Mouse (Mus musculus) right cerebral cortex, postnatal 14 days (tissue): Measurements from ENCODE around the gene Galr2.

Experiments used
- DNase-seq: peaks from one replicate; pipeline ENCODE4 v3.0.0; 2022

Galr2 gene

DNA sequence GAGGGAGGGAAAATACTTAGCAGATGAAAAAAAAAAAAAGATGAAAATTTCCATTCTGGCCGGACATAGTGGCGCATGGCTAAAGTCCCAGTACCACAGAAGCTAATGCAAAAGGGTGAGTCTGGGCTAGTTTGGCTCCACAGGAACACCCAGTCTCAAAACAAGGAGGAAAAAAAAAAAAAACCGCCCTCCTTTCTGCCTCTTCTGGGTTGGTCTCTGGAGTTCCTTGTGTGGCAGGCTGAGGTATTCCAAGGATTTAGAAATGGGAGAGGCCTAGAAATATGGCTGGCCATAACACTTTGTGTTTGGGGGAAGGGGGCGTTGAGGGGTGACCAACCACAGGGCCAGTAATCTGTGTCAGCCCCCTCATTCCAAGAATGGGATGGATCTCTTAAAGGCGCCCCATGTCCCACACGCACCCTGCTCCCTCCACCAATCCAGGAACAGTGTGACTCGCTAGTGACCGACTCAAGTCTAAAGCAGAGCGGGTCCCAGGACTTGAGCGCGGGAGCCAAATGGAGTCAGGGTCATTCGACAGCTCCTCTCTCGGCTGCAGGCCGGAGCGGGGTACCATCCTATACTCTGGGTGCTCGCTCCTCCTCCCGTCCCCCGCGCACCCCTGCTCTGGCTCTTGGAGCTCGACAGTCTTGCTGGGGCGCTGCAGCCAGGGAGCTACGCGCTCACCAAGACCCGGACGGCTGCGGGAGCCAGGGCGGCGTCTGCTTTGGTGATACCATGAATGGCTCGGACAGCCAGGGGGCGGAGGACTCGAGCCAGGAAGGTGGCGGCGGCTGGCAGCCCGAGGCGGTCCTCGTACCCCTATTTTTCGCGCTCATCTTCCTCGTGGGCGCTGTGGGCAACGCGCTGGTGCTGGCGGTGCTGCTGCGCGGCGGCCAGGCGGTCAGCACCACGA lies at the start of gene Galr2:
TSS of gene Galr2 (plus strand) at position 189 of the 913 bp plus-strand sequence.
- DNase-seq: no peak

- DNase-seq: no peak
Observed at GRCm38 (mm10) chr11:116232427-116232826, 48.3 kb upstream of the Galr2 start.

GRCm38 (mm10) chr11:116234901-116235300 lies 45.8 kb upstream of the Galr2 start:
- DNase-seq: no peak

GRCm38 (mm10) chr11:116237742-116238395 lies 42.9 kb upstream of the Galr2 start, which contains the start of gene Evpl:
Evpl (minus strand) TSS chr11:116238077.
- no peak for DNase-seq

DNA sequence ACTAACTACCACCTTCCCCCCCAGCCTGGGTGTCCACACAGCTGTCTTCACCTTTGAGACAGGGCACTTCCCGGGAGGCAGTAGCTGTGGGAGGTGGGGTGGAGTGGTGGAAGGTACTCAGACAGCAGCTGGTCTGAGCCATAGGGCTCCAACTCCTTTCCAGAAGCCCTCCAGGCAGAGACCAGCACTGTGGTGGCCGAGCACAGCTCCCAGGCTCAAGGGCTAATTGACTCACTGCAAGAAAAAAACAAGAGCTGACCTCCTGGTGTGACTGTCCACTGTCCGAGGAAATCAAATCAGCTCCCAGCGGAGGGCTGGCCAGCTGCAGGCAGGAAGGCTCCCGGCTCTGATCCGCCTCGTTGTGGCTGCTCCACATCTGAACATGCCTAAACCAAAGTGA lies 40.9 kb upstream of the Galr2 start:
- DNase-seq: no peak

GRCm38 (mm10) chr11:116241744-116242235 lies 38.9 kb upstream of the Galr2 start:
- DNase-seq: no peak

- DNase-seq: no peak
Observed at GRCm38 (mm10) chr11:116244580-116244979, 36.2 kb upstream of the Galr2 start.

- DNase-seq: no peak
Observed at GRCm38 (mm10) chr11:116245616-116246015, 35.1 kb upstream of the Galr2 start.

DNA sequence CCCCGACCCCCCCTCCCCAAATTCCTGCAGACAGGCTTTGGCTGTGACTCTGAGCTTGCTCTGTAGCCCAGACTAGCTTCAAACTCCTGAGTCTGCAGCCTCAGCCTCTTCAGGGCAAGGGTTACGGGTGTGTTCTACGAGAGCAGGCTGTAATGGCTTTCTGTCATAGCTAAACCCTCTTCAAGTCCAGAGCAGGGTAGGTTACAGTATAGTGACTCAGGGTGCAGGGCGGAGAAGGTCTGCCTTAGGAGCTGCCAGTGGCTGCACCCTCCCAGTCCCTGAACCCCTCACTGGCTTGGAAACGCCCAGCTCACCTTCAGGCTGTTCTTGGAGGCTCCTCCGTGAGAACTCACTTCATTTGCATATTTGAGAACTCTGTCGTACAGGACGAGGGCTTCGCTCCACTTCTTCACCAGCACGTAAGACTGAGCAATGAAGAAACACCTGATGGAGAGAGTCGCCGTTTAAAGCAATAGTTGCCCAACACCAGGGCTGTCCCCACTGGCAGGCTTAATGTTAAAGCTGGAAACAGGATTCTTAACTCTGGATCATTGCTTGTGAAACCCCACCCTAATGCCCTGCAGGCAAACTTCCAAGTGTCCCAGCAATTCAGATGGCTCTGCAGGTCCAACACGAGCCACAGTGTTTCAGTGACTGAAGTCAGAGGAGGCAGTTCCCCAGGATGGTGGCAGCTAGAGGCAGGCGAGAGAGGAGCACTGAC lies 33.1 kb upstream of the Galr2 start:
- no peak for DNase-seq

GRCm38 (mm10) chr11:116250898-116251297 lies 29.8 kb upstream of the Galr2 start:
- no peak for DNase-seq

DNA sequence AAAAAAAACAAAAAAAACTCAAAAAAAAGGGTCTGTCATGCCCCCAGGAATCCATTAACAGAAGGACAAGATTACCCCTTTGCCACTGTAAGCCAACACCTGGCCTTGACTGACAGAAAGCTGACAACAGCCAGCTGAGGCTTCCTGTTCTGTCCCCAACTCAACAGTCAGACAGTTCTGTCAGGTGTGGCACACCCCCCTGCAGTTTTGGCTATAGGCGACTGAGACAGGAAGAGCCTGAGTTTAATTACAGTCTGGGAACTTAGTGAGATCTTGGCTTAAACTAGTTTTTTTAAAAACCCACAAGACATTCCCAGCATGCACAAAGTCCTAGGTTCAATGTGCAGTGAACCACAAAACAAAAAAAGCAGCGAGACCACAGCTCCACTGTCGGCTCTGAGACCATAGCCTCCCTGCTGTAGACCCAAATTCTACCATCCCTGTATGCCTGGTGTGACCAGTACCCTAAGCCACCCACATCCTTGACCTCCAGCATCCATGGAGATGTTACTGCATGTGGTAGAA lies 27.6 kb upstream of the Galr2 start:
- no peak for DNase-seq

DNA sequence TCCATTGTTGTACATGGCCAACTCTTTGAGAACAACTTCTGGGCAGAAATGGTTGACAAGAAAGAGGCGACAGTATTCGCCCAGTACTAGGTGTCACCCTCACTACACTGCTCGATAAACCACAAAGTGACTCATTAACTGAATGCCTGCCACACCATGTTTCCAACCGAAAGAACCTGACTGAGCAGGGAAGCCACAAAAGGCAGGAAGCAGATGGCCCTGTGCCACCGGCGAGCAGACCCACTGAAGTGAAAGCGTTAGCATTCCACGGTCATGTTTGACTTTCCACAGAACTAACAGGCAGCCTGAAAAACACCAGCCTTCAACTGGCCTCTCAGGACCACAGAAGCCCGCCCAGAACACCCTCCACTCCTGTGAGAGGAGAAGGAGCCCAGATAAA lies 26.1 kb upstream of the Galr2 start:
- no peak for DNase-seq

GRCm38 (mm10) chr11:116255090-116255981 lies 25.4 kb upstream of the Galr2 start:
- no peak for DNase-seq

DNA sequence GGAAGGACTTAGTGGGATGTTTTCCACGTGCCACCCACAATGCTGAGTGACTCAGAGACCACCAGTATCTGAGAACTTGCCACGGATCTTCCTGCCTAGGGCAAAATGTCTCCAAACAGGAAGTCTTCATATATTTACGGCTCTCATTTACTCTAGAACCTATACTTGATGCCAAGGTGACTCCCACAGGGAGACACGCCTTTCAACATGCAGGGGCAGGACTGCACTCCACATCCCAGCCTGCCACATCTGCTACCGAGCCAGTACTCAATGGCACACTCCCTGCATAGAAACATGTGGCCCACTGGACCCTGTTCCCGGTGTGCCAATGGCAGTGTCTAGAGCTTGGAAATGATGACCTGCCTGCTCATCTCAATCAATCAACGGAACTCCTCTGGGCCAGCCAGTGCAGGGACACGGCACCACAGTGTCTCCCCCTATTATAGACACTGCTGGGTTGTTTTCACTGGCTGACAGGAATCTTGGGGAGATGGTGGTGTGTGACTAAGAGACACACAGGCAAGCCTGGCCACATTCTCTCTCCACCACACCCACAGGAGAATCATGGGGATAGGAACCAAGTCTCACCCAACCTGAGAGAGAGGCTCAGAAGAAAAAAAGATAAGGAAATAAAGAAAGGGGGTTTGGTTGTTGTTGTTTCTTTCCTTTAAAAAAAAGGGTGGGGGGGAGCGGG lies 24.6 kb upstream of the Galr2 start:
- no peak for DNase-seq

GRCm38 (mm10) chr11:116259461-116259860 lies 21.3 kb upstream of the Galr2 start:
- DNase-seq: no peak

GRCm38 (mm10) chr11:116260259-116260658 lies 20.5 kb upstream of the Galr2 start:
- DNase-seq: no peak

DNA sequence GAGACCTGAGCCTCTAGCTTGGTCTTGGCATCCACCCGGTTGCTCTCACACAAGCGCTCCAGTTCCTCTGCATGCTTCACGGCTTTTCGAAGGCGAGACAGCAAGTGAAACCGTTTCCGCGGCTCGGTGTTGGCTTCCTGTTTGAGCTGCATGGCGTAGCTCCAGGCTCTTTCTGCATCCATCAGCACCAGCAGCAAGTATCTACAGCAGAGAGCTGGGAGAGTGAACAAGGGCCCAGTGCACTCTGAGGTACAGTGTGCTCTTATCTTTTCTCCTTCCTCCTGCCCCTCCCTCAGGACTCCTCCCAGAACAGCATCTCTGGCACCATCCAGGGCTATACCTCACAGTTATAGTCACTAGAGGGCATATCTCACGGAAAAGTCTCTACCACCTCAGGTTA lies 15.4 kb upstream of the Galr2 start:
- peak; percentile 37 for DNase-seq

- DNase-seq: no peak
Observed at GRCm38 (mm10) chr11:116265850-116266249, 14.9 kb upstream of the Galr2 start.

GRCm38 (mm10) chr11:116267637-116268036 lies 13.1 kb upstream of the Galr2 start:
- DNase-seq: no peak

DNA sequence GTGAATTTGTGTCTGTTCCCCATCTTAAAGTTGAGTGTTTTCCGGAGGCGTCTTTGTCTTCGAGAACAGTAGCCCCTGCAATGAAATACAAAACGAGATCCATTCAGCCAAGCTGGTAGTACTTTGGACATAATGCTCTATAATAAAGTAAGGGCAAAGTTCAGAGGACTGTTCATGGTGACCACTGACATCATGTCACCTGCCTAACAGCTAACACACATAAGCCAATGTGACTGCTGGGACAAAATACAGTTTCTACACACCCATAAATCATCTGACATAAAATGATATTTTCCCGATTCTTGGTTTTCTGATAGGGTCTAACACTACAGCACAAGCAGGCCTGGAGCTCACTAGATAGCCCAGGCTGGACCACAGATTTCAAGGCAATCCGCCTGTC lies 12.4 kb upstream of the Galr2 start:
- no peak for DNase-seq

DNA sequence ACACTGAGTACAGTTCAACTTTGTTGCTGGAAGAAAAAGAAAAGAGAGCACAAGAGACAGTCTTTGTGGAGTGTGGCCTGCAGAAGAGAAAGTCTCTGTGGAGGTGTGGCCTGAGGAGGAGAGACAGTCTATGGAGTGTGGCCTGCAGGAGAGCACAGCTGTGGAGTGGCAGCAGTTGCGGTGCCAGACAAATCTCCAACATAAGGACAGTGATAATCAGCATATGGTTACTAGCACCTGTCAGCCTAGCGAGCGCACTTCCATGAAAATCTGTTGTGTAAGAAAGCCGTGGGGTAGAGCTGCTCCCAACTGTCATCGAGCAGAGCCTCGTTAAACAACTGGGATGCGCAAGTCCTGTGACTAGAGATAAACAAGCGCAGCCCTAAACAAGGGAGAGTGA lies 11.2 kb upstream of the Galr2 start:
- DNase-seq: no peak
